Mouse (Mus musculus) neural tube, embryonic 10.5 days (tissue): ENCODE measurements around the gene Gm9887.

Experiments
- DNase-seq: peaks from one replicate; pipeline ENCODE4 v3.0.0-alpha.2; 2017; ENCODE audit warnings: low spot score; ENCODE audit errors: extremely low spot score

Gene Gm9887

GRCm38 (mm10) chr12:69360997-69361899 is 11.0 kb downstream of the Gm9887 start:
- DNase-seq, result peak; percentile 100

- DNase-seq, result peak; percentile 36
These were observed 11.6 kb downstream of the Gm9887 start for GRCm38 (mm10) chr12:69360655-69360996.

- no peak for DNase-seq
These were observed 15.0 kb downstream of the Gm9887 start for GRCm38 (mm10) chr12:69357300-69357646.

- peak; percentile 80 for DNase-seq
These were observed 15.5 kb downstream of the Gm9887 start, which contains the start of gene Nemf for GRCm38 (mm10) chr12:69356546-69357299. TSS of gene Nemf (minus strand) at chr12:69357165.

- no peak for DNase-seq
These were observed 20.6 kb downstream of the Gm9887 start for GRCm38 (mm10) chr12:69351685-69352084.

- DNase-seq, result no peak
These were observed 22.3 kb downstream of the Gm9887 start for GRCm38 (mm10) chr12:69349928-69350327.

- no peak for DNase-seq
These were observed 38.7 kb downstream of the Gm9887 start for GRCm38 (mm10) chr12:69333547-69333946.

GRCm38 (mm10) chr12:69332147-69332546 is 40.1 kb downstream of the Gm9887 start:
- DNase-seq, result no peak

GRCm38 (mm10) chr12:69331187-69331586 is 41.1 kb downstream of the Gm9887 start:
- DNase-seq, result no peak
